Mouse (Mus musculus): ENCODE results near the gene Slc44a4.

DNA sequence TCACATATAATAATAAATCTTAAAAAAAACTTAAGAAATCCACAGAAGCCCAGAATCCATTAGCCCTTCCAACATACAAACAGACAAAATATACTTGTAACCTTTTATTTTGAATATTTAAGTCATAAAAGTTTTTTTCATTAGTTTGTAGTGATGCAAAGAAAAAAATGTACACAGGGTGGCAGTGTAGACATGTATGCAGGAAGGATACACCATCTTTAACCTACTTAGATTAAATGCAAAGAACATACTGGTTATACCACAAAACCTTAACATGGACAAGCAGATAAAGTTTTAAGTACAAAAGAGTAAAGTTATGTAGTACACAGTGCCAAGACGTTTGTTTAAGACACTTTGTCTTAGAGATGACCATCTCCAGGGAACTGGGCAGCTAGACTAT is 42.1 kb downstream of the Slc44a4 start:
- TF ChIP-seq CTCF (IDR thresholded peaks at IDR 0.05; ENCODE audit: extremely low read depth, insufficient read length, insufficient replicate concordance, low read depth, low read length) (no peak), POLR2A (IDR thresholded peaks at IDR 0.05; ENCODE audit: low read depth, low read length) (no peak)
